Mouse (Mus musculus) layer of hippocampus, postnatal 10 days (tissue): ENCODE results near the gene Xrcc4. TPM values are rescaled to one million over a fixed set of nuclear protein-coding genes. Genes with fewer than 3 reads are reported as not detected.

Experiments
- DNase-seq, 2 experiments: peaks; one replicate each; pipeline ENCODE4 v3.0.0; 2021; ENCODE audit warnings: low spot score in 2 of 2
- total RNA-seq, 2 experiments: library from RNA; stranded (reverse); gene quantifications; 2 replicates each; pipeline ENCODE4 v1.2.3; 2021

The Xrcc4 gene
- total RNA-seq, 2 experiments from 2014 or later, result 15.0 to 15.7 TPM

- DNase-seq, result peak; percentile 75 to 82
Observed at GRCm38 (mm10) chr13:89740243-89741115, 348.9 kb downstream of the Xrcc4 start.

GRCm38 (mm10) chr13:89739696-89740242 lies 349.6 kb downstream of the Xrcc4 start:
- no peak for DNase-seq

GRCm38 (mm10) chr13:89738776-89739695 lies 350.4 kb downstream of the Xrcc4 start:
- peak; percentile 64 to 71 for DNase-seq

GRCm38 (mm10) chr13:89738275-89738674 lies 351.1 kb downstream of the Xrcc4 start:
- DNase-seq, result no peak

- no peak for DNase-seq
Observed at GRCm38 (mm10) chr13:89735111-89735510, 354.3 kb downstream of the Xrcc4 start.

GRCm38 (mm10) chr13:89726492-89726891 lies 362.9 kb downstream of the Xrcc4 start:
- no peak for DNase-seq

Other genes starting within 250 kb of the Xrcc4 start
- gene Tmem167, start 485 bp downstream of the Xrcc4 start, total RNA-seq, result 10 to 100 TPM; 29.4 to 29.8 TPM